Mouse (Mus musculus) urinary bladder, postnatal 4 days (tissue): ENCODE data around the gene Fmo9.

Source experiments
- DNase-seq, 2 experiments: peaks; one replicate each; pipeline ENCODE4 v3.0.0; 2021 to 2022; ENCODE audit warnings: low spot score in 2 of 2

Gene Fmo9

GRCm38 (mm10) chr1:166681745-166682144 lies at the start of gene Fmo9:
Gene Fmo9, minus strand, starts transcription at chr1:166681845.
- no peak for DNase-seq

DNA sequence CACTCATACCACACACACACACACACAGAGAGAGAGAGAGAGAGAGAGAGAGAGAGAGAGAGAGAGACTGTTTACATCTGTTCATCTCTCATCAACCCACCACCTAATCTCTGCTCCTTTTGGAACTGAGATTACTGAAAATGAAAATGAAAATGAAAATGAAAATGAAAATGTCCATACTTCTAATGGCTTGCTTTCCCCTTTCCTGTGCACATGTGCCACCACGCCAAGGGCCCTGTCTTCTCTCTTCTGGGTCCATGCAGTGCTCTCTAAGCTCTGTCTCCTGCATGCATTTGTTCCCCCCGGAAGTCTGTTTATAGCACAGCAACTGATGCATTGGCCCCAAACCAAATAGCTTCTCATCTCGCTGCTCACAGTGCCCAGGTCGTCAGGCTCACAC lies 49.2 kb upstream of the Fmo9 start:
- no peak for DNase-seq

DNA sequence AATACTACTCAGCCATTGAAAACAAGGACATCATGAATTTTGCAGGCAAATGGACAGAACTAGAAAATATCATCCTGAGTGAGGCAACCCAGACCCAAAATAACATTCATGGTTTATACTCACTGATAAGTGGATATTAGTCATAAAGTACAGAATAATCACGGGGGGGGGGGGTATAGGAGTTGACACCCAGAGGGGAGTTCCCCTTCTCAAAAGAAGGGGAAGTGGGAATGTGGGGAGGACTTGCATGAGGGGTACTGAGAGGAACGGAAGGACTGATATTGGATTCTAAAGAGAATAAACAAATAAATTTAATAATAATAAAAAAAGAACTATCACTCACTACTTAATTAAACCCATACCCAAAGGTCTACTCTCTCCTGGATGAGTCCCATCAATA lies 48.6 kb upstream of the Fmo9 start:
- DNase-seq = no peak

GRCm38 (mm10) chr1:166710861-166711260 lies 29.2 kb upstream of the Fmo9 start:
- no peak for DNase-seq

DNA sequence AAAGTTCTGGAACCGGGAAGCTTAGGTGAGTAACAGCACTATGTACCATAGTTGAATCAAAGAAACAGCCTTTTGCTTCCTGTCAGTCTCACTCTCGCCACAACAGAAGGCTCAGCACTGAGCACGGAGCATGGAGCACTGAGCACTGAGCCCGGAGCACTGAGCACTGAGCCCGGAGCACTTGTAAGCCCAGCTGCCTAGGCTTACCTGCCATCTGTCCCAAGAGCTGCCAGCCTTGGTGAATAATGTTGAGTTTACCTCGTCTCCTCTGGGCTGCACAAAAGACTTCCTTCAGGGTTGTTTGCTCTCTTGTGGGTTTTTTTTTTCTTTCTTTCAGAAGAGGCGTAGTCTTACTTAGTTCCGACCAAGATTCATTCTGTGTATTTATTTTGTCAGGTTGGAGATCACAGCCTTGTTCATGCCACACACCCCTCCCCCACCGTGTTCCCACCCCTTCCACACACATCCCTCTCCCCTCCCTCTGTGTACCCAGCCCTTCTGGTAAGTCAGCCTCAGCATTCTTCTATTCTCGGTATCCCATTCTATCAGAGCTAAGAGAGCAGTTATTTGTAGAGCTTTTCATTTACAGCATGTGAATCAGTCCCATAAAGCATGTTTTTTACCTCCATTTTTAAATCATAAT lies 20.7 kb upstream of the Fmo9 start:
- no peak for DNase-seq

DNA sequence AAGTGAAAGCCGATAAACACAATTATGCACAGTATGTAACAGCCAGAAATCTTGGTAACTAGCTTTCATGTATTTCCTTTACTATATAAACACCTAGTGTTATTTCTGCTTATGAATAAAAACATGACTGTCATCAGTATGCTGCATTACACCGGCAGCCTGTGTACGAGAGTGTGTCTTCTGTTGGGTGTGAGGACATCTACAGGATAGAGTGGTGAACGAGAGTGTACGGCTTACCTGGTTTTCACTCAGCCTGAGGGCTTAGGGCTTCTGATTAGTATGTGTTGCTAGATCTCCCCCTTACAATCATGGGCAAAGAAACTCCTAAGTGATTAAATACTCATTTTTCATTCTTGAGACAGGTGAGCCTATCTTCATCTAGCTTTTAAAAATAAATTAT lies 12.4 kb downstream of the Fmo9 start:
- DNase-seq = no peak

GRCm38 (mm10) chr1:166660800-166661199 lies 20.8 kb downstream of the Fmo9 start:
- DNase-seq = no peak

DNA sequence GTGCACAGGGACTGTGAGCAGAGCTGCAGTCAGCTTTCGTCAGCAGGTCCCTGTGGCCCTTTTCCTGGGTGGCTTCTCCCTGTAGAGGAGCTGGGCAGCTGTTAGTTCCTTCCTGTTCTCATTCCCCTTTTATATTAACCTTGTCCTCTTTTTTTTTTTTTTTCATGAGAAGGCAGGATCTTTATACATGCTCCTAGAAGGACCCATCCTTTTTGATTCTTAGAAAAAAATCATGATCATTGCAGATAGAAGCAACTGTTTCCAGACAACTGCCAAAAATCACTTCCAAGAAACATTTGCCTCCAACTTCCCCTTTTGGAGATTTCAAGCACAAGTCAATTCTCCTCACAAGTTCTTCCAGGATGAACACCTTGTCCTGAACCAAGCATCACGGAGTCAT lies 34.1 kb downstream of the Fmo9 start, which contains the start of gene Gm4847:
TSS of gene Gm4847 (minus strand) at position 101 of the 400 bp plus-strand sequence.
- no peak for DNase-seq
